Mouse (Mus musculus) thymus, adult 2 months (tissue): ENCODE measurements at regions not wholly inside any gene's neighbourhood (a gene's known extent, or its start where the extent isn't known, plus 50 kb on each side); places are given as distances from the start of the nearest gene placed in this dataset.

Experiments used
- DNase-seq: peaks from one replicate; pipeline ENCODE4 v3.0.0; 2021
- H3K27ac ChIP-seq: fragments of 200-500 bp; 2 replicates; pipeline ENCODE4 v1.5.1; 2012; ENCODE audit warnings: low read length, control low read depth; ENCODE audit not compliant: control insufficient read depth, insufficient read depth
- H3K27me3 ChIP-seq: fragments of 200-500 bp; 2 replicates; pipeline ENCODE4 v1.6.1; 2012; ENCODE audit warnings: mild to moderate bottlenecking, low read length, moderate library complexity, mixed read lengths; ENCODE audit not compliant: control insufficient read depth, insufficient read depth
- H3K36me3 ChIP-seq: fragments of 200-500 bp; 2 replicates; pipeline ENCODE4 v1.6.1; 2012; ENCODE audit warnings: mild to moderate bottlenecking, low read length, moderate library complexity; ENCODE audit not compliant: control insufficient read depth, insufficient read depth
- H3K4me1 ChIP-seq: fragments of 200-500 bp; replicated peaks from 2 replicates; pipeline ENCODE4 v1.6.1; 2012; ENCODE audit warnings: low read length; ENCODE audit not compliant: control insufficient read depth, insufficient read depth
- H3K4me3 ChIP-seq: fragments of 200-500 bp; 2 replicates; pipeline ENCODE4 v1.5.1; 2012; ENCODE audit warnings: mild to moderate bottlenecking, low read length, control low read depth, moderate library complexity; ENCODE audit not compliant: control insufficient read depth, insufficient read depth
- CTCF ChIP-seq: fragments of 200-500 bp; IDR thresholded peaks from 2 replicates; pipeline ENCODE4 v1.5.1; 2012; ENCODE audit warnings: mild to moderate bottlenecking, control low read depth, low read length, moderate library complexity, borderline replicate concordance; ENCODE audit not compliant: control insufficient read depth, poor library complexity, insufficient read depth; ENCODE audit errors: extremely low read depth
- POLR2A ChIP-seq: fragments of 200-500 bp; IDR thresholded peaks from 2 replicates; pipeline ENCODE4 v1.6.1; 2012; ENCODE audit warnings: mild to moderate bottlenecking, low read length, control low read depth, moderate library complexity; ENCODE audit not compliant: control insufficient read depth, poor library complexity, insufficient read depth; ENCODE audit errors: extremely low read depth
- WGBS: fragments of 180-500 bp; shearing (Covaris S2); methylation state at CpG from one replicate; pipeline ENCODE4 v1.1.7; 2018; 5-methylcytosine and 5-hydroxymethylcytosine counted together

DNA sequence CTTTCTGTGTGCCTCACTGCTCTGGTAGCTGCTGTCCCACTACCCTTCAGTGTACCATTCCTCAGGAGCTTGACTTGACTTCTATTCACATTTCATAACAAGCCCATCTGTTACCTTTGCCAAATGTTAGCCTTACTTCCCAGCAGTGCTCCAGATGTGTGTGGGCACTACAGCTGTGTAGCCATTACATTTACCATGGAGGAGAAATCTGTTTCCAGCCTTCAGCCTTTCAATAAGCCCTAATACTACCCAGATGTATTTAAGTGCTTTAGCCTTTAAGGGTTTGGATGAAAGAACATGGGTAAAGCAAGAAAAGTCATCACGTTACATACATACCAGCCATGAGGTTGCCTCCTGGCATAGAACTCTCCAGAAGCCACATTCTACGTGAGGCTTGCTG lies 1068.0 kb downstream of the Ttll7 start:
- TF ChIP-seq POLR2A (no peak), CTCF (no peak)
- 95% methylated on average over 2 of the region's 2 CpGs for WGBS
- no peaks in the 10 kb centered on the region for H3K27me3 ChIP-seq

DNA sequence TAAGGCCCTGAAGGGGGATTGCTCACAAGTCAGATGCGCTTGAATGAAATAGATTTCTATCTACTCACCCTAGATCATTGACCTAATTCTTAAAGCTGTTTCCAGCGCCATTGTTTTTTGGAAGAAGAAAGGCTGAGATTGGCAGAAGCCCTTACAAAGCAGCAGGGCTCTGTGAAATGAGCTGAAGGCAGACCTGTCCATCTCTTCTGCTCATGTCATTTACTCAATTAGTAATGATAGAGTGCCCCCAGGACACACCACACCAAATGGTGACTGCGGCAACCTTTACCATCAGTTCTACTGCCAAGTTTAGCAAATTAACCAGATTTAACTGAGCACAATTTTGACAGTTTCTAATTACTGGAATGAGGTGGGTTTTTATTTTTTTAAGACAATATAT lies 1067.5 kb downstream of the Ttll7 start:
- 94% methylated on average over 3 of the region's 3 CpGs for WGBS
- Histone ChIP-seq H3K4me3 (no peak overlapping the region), H3K4me1 (no peaks in the 10 kb centered on the region), H3K27me3 (no peaks in the 10 kb centered on the region), H3K36me3 (no peaks in the 10 kb centered on the region), H3K27ac (no peak overlapping the region)
- no peak for TF ChIP-seq CTCF
- no peak for TF ChIP-seq POLR2A
- DNase-seq, result no peak

More for the DNA sequence above, 1068.0 kb downstream of the Ttll7 start:
- Histone ChIP-seq H3K27ac (no peak overlapping the region), H3K36me3 (no peaks in the 10 kb centered on the region), H3K4me3 (no peak overlapping the region), H3K4me1 (no peaks in the 10 kb centered on the region)
- no peak for DNase-seq

- Histone ChIP-seq H3K4me3 (no peak overlapping the region), H3K36me3 (no peaks in the 10 kb centered on the region), H3K27me3 (no peaks in the 10 kb centered on the region), H3K4me1 (no peaks in the 10 kb centered on the region), H3K27ac (no peak overlapping the region)
- 88% methylated on average over 4 of the region's 4 CpGs for WGBS
- no peak for DNase-seq
- no peak for TF ChIP-seq CTCF
- TF ChIP-seq POLR2A, result no peak
These were observed 1067.0 kb downstream of the Ttll7 start for GRCm38 (mm10) chr3:147919146-147919545.

- Histone ChIP-seq H3K4me1 (no peaks in the 10 kb centered on the region), H3K27ac (no peak overlapping the region), H3K36me3 (no peaks in the 10 kb centered on the region), H3K27me3 (no peaks in the 10 kb centered on the region), H3K4me3 (no peak overlapping the region)
- TF ChIP-seq CTCF (no peak), POLR2A (no peak)
- no peak for DNase-seq
- WGBS, result 83% methylated on average over 1 of the region's 1 CpGs
These were observed 1044.6 kb downstream of the Ttll7 start for GRCm38 (mm10) chr3:147896751-147897150.

GRCm38 (mm10) chr3:147891682-147892081 lies 1039.5 kb downstream of the Ttll7 start:
- H3K4me1 ChIP-seq, result no peaks in the 10 kb centered on the region
- no peaks in the 10 kb centered on the region for H3K27me3 ChIP-seq
- H3K4me3 ChIP-seq, result no peak overlapping the region
- no peak for DNase-seq
- no peak for TF ChIP-seq POLR2A
- TF ChIP-seq CTCF, result no peak
- H3K27ac ChIP-seq, result no peak overlapping the region
- 89% methylated on average over 5 of the region's 5 CpGs for WGBS
- no peaks in the 10 kb centered on the region for H3K36me3 ChIP-seq

- H3K27ac ChIP-seq, result no peak overlapping the region
- H3K27me3 ChIP-seq, result no peaks in the 10 kb centered on the region
- 84% methylated on average over 10 of the region's 10 CpGs for WGBS
- no peaks in the 10 kb centered on the region for H3K4me1 ChIP-seq
- no peaks in the 10 kb centered on the region for H3K36me3 ChIP-seq
- TF ChIP-seq CTCF, result no peak
- TF ChIP-seq POLR2A, result no peak
- DNase-seq, result no peak
- no peak overlapping the region for H3K4me3 ChIP-seq
These were observed 1034.2 kb downstream of the Ttll7 start for GRCm38 (mm10) chr3:147886261-147886893.
